Mouse (Mus musculus): ENCODE results near the gene Chrm2. TPM values are rescaled to one million over a fixed set of nuclear protein-coding genes. Genes with fewer than 3 reads are reported as not detected.

The Chrm2 gene
- polyA plus RNA-seq, 1 experiment from 2014 or later: 0.21 TPM

GRCm38 (mm10) chr6:36507008-36507663 is 119.3 kb downstream of the Chrm2 start:
- Histone ChIP-seq H3K27me3 (ENCODE audit: insufficient read depth, low read length) (no peaks in the 10 kb centered on the region), H3K4me1 (ENCODE audit: insufficient read depth) (no peaks in the 10 kb centered on the region), H3K4me3 (ENCODE audit: low read depth, low read length) (no peak overlapping the region), H3K9ac (replicated peaks) (no peak overlapping the region), H3K27ac (ENCODE audit: low read depth) (no peak overlapping the region), H3K9me3 (ENCODE audit: low read length) (no peaks in the 10 kb centered on the region), H3K36me3 (replicated peaks; ENCODE audit: insufficient read depth, low read length) (no peaks in the 10 kb centered on the region), H3K4me2 (ENCODE audit: low read depth, low read length) (no peak overlapping the region)
- 74% methylated on average over 7 of the region's 7 CpGs for WGBS (ENCODE audit: insufficient replicate concordance)
- TF ChIP-seq CTCF (IDR thresholded peaks at IDR 0.05; ENCODE audit: low read depth) (no peak), EP300 (IDR thresholded peaks at IDR 0.05; ENCODE audit: low read depth) (no peak)
- ATAC-seq (no peak), DNase-seq (no peak)

- no peak for DNase-seq
- no peak overlapping the region for H3K4me3 ChIP-seq (ENCODE audit: low read depth, low read length)
- H3K4me1 ChIP-seq (ENCODE audit: insufficient read depth): no peaks in the 10 kb centered on the region
- H3K9ac ChIP-seq (replicated peaks): no peak overlapping the region
- H3K36me3 ChIP-seq (replicated peaks; ENCODE audit: insufficient read depth, low read length): no peaks in the 10 kb centered on the region
- no peak overlapping the region for H3K4me2 ChIP-seq (ENCODE audit: low read depth, low read length)
- no peaks in the 10 kb centered on the region for H3K9me3 ChIP-seq (ENCODE audit: low read length)
- no peak overlapping the region for H3K27ac ChIP-seq (ENCODE audit: low read depth)
- TF ChIP-seq EP300 (IDR thresholded peaks at IDR 0.05; ENCODE audit: low read depth): no peak
- TF ChIP-seq CTCF (IDR thresholded peaks at IDR 0.05; ENCODE audit: low read depth): no peak
- WGBS (ENCODE audit: insufficient replicate concordance): 59% methylated on average over 7 of the region's 7 CpGs
- no peak for ATAC-seq
- no peaks in the 10 kb centered on the region for H3K27me3 ChIP-seq (ENCODE audit: insufficient read depth, low read length)
Observed at GRCm38 (mm10) chr6:36507946-36508345, 120.1 kb downstream of the Chrm2 start.

- 54% methylated on average over 2 of the region's 2 CpGs for WGBS (ENCODE audit: insufficient replicate concordance)
- Histone ChIP-seq H3K4me3 (ENCODE audit: low read depth, low read length) (no peak overlapping the region), H3K9ac (replicated peaks) (no peak overlapping the region)
Observed at GRCm38 (mm10) chr6:36508469-36508868, 120.6 kb downstream of the Chrm2 start.

GRCm38 (mm10) chr6:36516508-36516907 is 128.6 kb downstream of the Chrm2 start:
- Histone ChIP-seq H3K4me3 (ENCODE audit: low read depth, low read length) (no peak overlapping the region), H3K9ac (replicated peaks) (no peak overlapping the region), H3K36me3 (replicated peaks; ENCODE audit: insufficient read depth, low read length) (no peaks in the 10 kb centered on the region), H3K27ac (ENCODE audit: low read depth) (no peak overlapping the region), H3K27me3 (ENCODE audit: insufficient read depth, low read length) (no peaks in the 10 kb centered on the region), H3K9me3 (ENCODE audit: low read length) (no peaks in the 10 kb centered on the region), H3K4me1 (ENCODE audit: insufficient read depth) (no peaks in the 10 kb centered on the region), H3K4me2 (ENCODE audit: low read depth, low read length) (no peak overlapping the region)
- 76% methylated on average over 4 of the region's 4 CpGs for WGBS (ENCODE audit: insufficient replicate concordance)
- TF ChIP-seq CTCF (IDR thresholded peaks at IDR 0.05; ENCODE audit: low read depth) (no peak), EP300 (IDR thresholded peaks at IDR 0.05; ENCODE audit: low read depth) (no peak)
- DNase-seq (no peak), ATAC-seq (no peak)

More at GRCm38 (mm10) chr6:36508469-36508868, 120.6 kb downstream of the Chrm2 start:
- Histone ChIP-seq H3K27ac (ENCODE audit: low read depth) (no peak overlapping the region), H3K27me3 (ENCODE audit: insufficient read depth, low read length) (no peaks in the 10 kb centered on the region), H3K4me1 (ENCODE audit: insufficient read depth) (no peaks in the 10 kb centered on the region), H3K9me3 (ENCODE audit: low read length) (no peaks in the 10 kb centered on the region), H3K4me2 (ENCODE audit: low read depth, low read length) (no peak overlapping the region), H3K36me3 (replicated peaks; ENCODE audit: insufficient read depth, low read length) (no peaks in the 10 kb centered on the region)
- TF ChIP-seq CTCF (IDR thresholded peaks at IDR 0.05; ENCODE audit: low read depth) (no peak), EP300 (IDR thresholded peaks at IDR 0.05; ENCODE audit: low read depth) (no peak)
- DNase-seq (no peak), ATAC-seq (no peak)

DNA sequence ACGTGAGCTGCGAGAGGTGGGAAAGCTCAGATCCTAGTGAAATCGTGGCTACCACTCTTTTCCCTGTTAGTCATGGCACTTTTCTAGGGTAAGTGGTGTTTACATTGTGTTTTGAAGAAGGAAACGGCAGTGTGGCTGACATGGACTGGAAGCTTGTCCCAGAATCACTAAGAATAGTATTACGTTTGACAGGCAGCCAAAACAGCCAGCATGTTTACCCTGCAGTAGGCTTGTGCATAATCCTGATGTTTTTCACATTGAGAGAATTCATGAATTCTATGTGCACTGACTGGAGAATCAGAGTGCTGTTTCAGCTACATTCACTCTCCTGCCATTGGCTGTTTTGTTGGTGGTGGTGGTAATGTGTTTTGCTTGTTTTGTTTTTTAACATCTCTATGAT is 129.4 kb downstream of the Chrm2 start:
- Histone ChIP-seq H3K27ac (ENCODE audit: low read depth) (no peak overlapping the region), H3K36me3 (replicated peaks; ENCODE audit: insufficient read depth, low read length) (no peaks in the 10 kb centered on the region), H3K4me2 (ENCODE audit: low read depth, low read length) (no peak overlapping the region), H3K4me3 (ENCODE audit: low read depth, low read length) (no peak overlapping the region), H3K9me3 (ENCODE audit: low read length) (no peaks in the 10 kb centered on the region), H3K9ac (replicated peaks) (no peak overlapping the region), H3K27me3 (ENCODE audit: insufficient read depth, low read length) (no peaks in the 10 kb centered on the region), H3K4me1 (ENCODE audit: insufficient read depth) (no peaks in the 10 kb centered on the region)
- TF ChIP-seq CTCF (IDR thresholded peaks at IDR 0.05; ENCODE audit: low read depth) (no peak), EP300 (IDR thresholded peaks at IDR 0.05; ENCODE audit: low read depth) (no peak)
- ATAC-seq (no peak), DNase-seq (no peak)
- 47% methylated on average over 5 of the region's 5 CpGs for WGBS (ENCODE audit: insufficient replicate concordance)

GRCm38 (mm10) chr6:36523599-36523998 is 135.7 kb downstream of the Chrm2 start:
- Histone ChIP-seq H3K27ac (ENCODE audit: low read depth) (no peak overlapping the region), H3K4me1 (ENCODE audit: insufficient read depth) (no peaks in the 10 kb centered on the region), H3K9ac (replicated peaks) (no peak overlapping the region), H3K4me3 (ENCODE audit: low read depth, low read length) (no peak overlapping the region), H3K9me3 (ENCODE audit: low read length) (no peaks in the 10 kb centered on the region), H3K4me2 (ENCODE audit: low read depth, low read length) (no peak overlapping the region), H3K27me3 (ENCODE audit: insufficient read depth, low read length) (no peaks in the 10 kb centered on the region), H3K36me3 (replicated peaks; ENCODE audit: insufficient read depth, low read length) (no peaks in the 10 kb centered on the region)
- no peak for TF ChIP-seq EP300 (IDR thresholded peaks at IDR 0.05; ENCODE audit: low read depth)
- TF ChIP-seq CTCF (IDR thresholded peaks at IDR 0.05; ENCODE audit: low read depth): no peak
- DNase-seq (no peak), ATAC-seq (no peak)
- WGBS (ENCODE audit: insufficient replicate concordance): 84% methylated on average over 11 of the region's 11 CpGs

Measured in liver, postnatal 0 days (tissue).